Mouse (Mus musculus): ENCODE measurements around the gene Taf1a. TPM values are rescaled to one million over a fixed set of nuclear protein-coding genes. Genes with fewer than 3 reads are reported as not detected.

Gene Taf1a
- total RNA-seq, 2 experiments from 2014 or later, result 19.3 to 20.5 TPM

GRCm38 (mm10) chr1:183424100-183424499, 35.3 kb downstream of the Taf1a start:
- Histone ChIP-seq H3K27ac (no peak overlapping the region), H3K4me3 (no peak overlapping the region)
- peak; percentile 51 for TF ChIP-seq CTCF (conservative IDR thresholded peaks at IDR 0.05)
- DNase-seq (ENCODE audit: low spot score in 2 of 2), result no peak

GRCm38 (mm10) chr1:183434918-183435317, 46.1 kb downstream of the Taf1a start:
- no peak overlapping the region for H3K27ac ChIP-seq

GRCm38 (mm10) chr1:183439036-183439435, 50.3 kb downstream of the Taf1a start:
- TF ChIP-seq CTCF (conservative IDR thresholded peaks at IDR 0.05), result peak; percentile 95
- peak overlapping the region; percentile 23; the same call in 1 of the 2 replicates for H3K4me3 ChIP-seq
- peak; percentile 52 to 74 for DNase-seq (ENCODE audit: low spot score in 2 of 2)
- peak overlapping the region; percentile 32; the same call in 1 of the 2 replicates for H3K27ac ChIP-seq

More at GRCm38 (mm10) chr1:183434918-183435317, 46.1 kb downstream of the Taf1a start:
- no peak for TF ChIP-seq CTCF (conservative IDR thresholded peaks at IDR 0.05)
- no peak overlapping the region for H3K4me3 ChIP-seq
- no peak for DNase-seq (ENCODE audit: low spot score in 2 of 2)

GRCm38 (mm10) chr1:183442015-183442774, 53.4 kb downstream of the Taf1a start:
- no peak overlapping the region for H3K27ac ChIP-seq
- TF ChIP-seq CTCF (conservative IDR thresholded peaks at IDR 0.05), result peak; percentile 96
- peak; percentile 70 to 86 for DNase-seq (ENCODE audit: low spot score in 2 of 2)
- H3K4me3 ChIP-seq, result no peak overlapping the region

- no peak for TF ChIP-seq CTCF (conservative IDR thresholded peaks at IDR 0.05)
- no peak for DNase-seq (ENCODE audit: low spot score in 2 of 2)
- H3K4me3 ChIP-seq, result no peak overlapping the region
- H3K27ac ChIP-seq, result no peak overlapping the region
These were observed 64.3 kb downstream of the Taf1a start for GRCm38 (mm10) chr1:183453066-183453465.

Other genes with a start within 250 kb of the Taf1a start
- gene Disp1, start 167.5 kb upstream of the Taf1a start, total RNA-seq (2021), result 1 to 10 TPM; 4.6 to 5.8 TPM
- gene Aida, start 92.4 kb upstream of the Taf1a start, total RNA-seq (2021), result 10 to 100 TPM; 47.8 to 47.9 TPM
- gene Brox, start 91.7 kb upstream of the Taf1a start, total RNA-seq (2021), result 10 to 100 TPM; 48.6 to 61.8 TPM
- gene Mia3, start 19.4 kb upstream of the Taf1a start, total RNA-seq (2021), result 100 to 1,000 TPM; 221 to 224 TPM
- under 1 TPM; 0.33 to 0.39 TPM for gene Hhipl2, start 29.2 kb downstream of the Taf1a start, total RNA-seq (2021)

Data from layer of hippocampus, adult 2 months (tissue).